Mouse (Mus musculus) cerebellum, adult 11-12 months (tissue): Measurements from ENCODE around the gene Chn2.
"Not testable (repeated sequence)": the region's sequence is repeated elsewhere in the genome, so short reads cannot be mapped to it uniquely, and the experiment has no call there.

ENCODE experiments used
- DNase-seq: peaks from one replicate; pipeline ENCODE4 v3.0.0; 2022

Chn2 gene

GRCm38 (mm10) chr6:54161246-54161645 lies 121.9 kb downstream of the Chn2 start:
- no peak for DNase-seq

GRCm38 (mm10) chr6:54162321-54162720 lies 123.0 kb downstream of the Chn2 start:
- no peak for DNase-seq

- no peak for DNase-seq
Measured at GRCm38 (mm10) chr6:54162786-54163185, 123.4 kb downstream of the Chn2 start.

- no peak for DNase-seq
Measured at GRCm38 (mm10) chr6:54163702-54164101, 124.3 kb downstream of the Chn2 start.

- peak; percentile 67 for DNase-seq
Measured at GRCm38 (mm10) chr6:54164777-54165176, 125.4 kb downstream of the Chn2 start.

GRCm38 (mm10) chr6:54165246-54165645 lies 125.9 kb downstream of the Chn2 start:
- DNase-seq, result peak; percentile 0

- DNase-seq, result peak; percentile 6
Measured at GRCm38 (mm10) chr6:54165863-54166262, 126.5 kb downstream of the Chn2 start.

GRCm38 (mm10) chr6:54166991-54167546 lies 127.7 kb downstream of the Chn2 start:
- peak; percentile 6 for DNase-seq

- peak; percentile 4 for DNase-seq
Measured at GRCm38 (mm10) chr6:54170286-54170894, 131.0 kb downstream of the Chn2 start.

- peak; percentile 2 for DNase-seq
Measured at GRCm38 (mm10) chr6:54171385-54171784, 132.0 kb downstream of the Chn2 start.

GRCm38 (mm10) chr6:54175473-54176215 lies 136.3 kb downstream of the Chn2 start:
- DNase-seq, result peak; percentile 1

GRCm38 (mm10) chr6:54177081-54177480 lies 137.7 kb downstream of the Chn2 start:
- DNase-seq, result not testable (repeated sequence)

GRCm38 (mm10) chr6:54179056-54179873 lies 139.9 kb downstream of the Chn2 start:
- DNase-seq, result peak; percentile 4

GRCm38 (mm10) chr6:54179874-54180212 lies 140.5 kb downstream of the Chn2 start:
- peak; percentile 6 for DNase-seq

- no peak for DNase-seq
Measured at GRCm38 (mm10) chr6:54183825-54184578, 144.6 kb downstream of the Chn2 start.

GRCm38 (mm10) chr6:54193631-54194305 lies 154.4 kb downstream of the Chn2 start:
- peak; percentile 31 for DNase-seq

- no peak for DNase-seq
Measured at GRCm38 (mm10) chr6:54197821-54198412, 158.6 kb downstream of the Chn2 start.

- no peak for DNase-seq
Measured at GRCm38 (mm10) chr6:54199516-54199915, 160.2 kb downstream of the Chn2 start.

GRCm38 (mm10) chr6:54200031-54200722 lies 160.8 kb downstream of the Chn2 start:
- DNase-seq, result no peak

- no peak for DNase-seq
Measured at GRCm38 (mm10) chr6:54202311-54203020, 163.1 kb downstream of the Chn2 start.
